Mouse (Mus musculus): ENCODE measurements around the gene 4930579F01Rik. TPM values are rescaled to one million over a fixed set of nuclear protein-coding genes. Genes with fewer than 3 reads are reported as not detected.

The 4930579F01Rik gene
- polyA plus RNA-seq, 1 experiment = not detected

DNA sequence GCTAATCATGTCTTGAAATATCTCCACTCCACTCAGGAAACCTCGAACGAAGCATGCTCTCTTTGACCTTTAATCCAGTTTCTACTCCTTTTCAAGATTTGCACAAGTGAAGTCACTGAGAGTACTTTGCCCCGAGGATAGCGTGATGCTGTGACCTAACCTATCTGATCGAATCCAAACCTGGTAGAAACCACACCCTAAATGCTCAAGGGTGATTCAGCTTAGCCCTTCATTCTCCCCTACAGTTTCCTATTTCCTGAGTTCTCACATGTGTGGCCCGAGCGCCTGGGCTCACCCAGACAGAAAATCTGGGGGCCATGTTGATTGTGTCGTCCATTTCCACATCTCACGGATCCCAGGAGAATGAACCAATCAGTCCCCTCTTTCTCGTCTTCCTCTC, 44.4 kb upstream of the 4930579F01Rik start:
- TF ChIP-seq POLR2A (IDR thresholded peaks at IDR 0.05; ENCODE audit: low read depth, low read length) (no peak), CTCF (conservative IDR thresholded peaks at IDR 0.05; ENCODE audit: insufficient read depth, insufficient read length, low read depth, low read length) (no peak)
- no peak overlapping the region for H3K27ac ChIP-seq (ENCODE audit: insufficient read depth, low read depth, low read length)
- peak; percentile 33 for DNase-seq
- H3K4me3 ChIP-seq (ENCODE audit: insufficient read depth, low read depth, low read length) = no peak overlapping the region; the same call in 1 of the 2 replicates
- H3K4me1 ChIP-seq (ENCODE audit: control insufficient read depth, insufficient read depth, low read length) = peaks cover 27% of the 10 kb centered on the region
- no peaks in the 10 kb centered on the region for H3K36me3 ChIP-seq (ENCODE audit: control insufficient read depth, insufficient read depth, low read length)
- H3K27me3 ChIP-seq (replicated peaks; ENCODE audit: control insufficient read depth, insufficient read depth, low read length) = no peaks in the 10 kb centered on the region
- 67% methylated on average over 10 of the region's 10 CpGs for WGBS

- DNase-seq = no peak
- Histone ChIP-seq H3K27ac (ENCODE audit: insufficient read depth, low read depth, low read length) (peak overlapping the region; percentile 64), H3K27me3 (replicated peaks; ENCODE audit: control insufficient read depth, insufficient read depth, low read length) (no peaks in the 10 kb centered on the region), H3K4me3 (ENCODE audit: insufficient read depth, low read depth, low read length) (no peak overlapping the region), H3K36me3 (ENCODE audit: control insufficient read depth, insufficient read depth, low read length) (no peaks in the 10 kb centered on the region), H3K4me1 (ENCODE audit: control insufficient read depth, insufficient read depth, low read length) (peaks cover 19% of the 10 kb centered on the region; the same call in 1 of the 2 replicates)
- 59% methylated on average over 11 of the region's 11 CpGs for WGBS
- no peak for TF ChIP-seq CTCF (conservative IDR thresholded peaks at IDR 0.05; ENCODE audit: insufficient read depth, insufficient read length, low read depth, low read length)
- no peak for TF ChIP-seq POLR2A (IDR thresholded peaks at IDR 0.05; ENCODE audit: low read depth, low read length)
Observed at GRCm38 (mm10) chr3:138236546-138237163, 43.0 kb upstream of the 4930579F01Rik start.

DNA sequence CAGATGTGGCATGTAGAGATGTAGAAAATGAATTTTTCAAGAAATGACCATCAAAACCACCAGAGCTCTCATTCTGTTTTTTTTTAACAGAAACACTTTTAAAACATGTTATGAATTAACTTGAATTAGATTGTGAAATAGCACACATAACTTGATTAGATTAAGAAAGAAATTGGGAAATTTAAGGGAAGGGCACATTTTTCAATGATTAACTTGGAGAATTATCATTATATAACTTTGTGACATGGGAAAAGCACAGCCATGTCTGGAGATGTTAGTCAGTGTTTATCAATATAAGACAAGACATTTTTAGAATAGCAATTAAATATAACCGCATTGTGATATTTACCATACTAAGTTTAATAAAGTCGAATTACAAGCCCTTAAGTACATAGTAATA, 37.9 kb upstream of the 4930579F01Rik start:
- peaks cover 8% of the 10 kb centered on the region for H3K4me1 ChIP-seq (ENCODE audit: control insufficient read depth, insufficient read depth, low read length)
- H3K27me3 ChIP-seq (replicated peaks; ENCODE audit: control insufficient read depth, insufficient read depth, low read length) = no peaks in the 10 kb centered on the region
- H3K4me3 ChIP-seq (ENCODE audit: insufficient read depth, low read depth, low read length) = no peak overlapping the region
- no peaks in the 10 kb centered on the region for H3K36me3 ChIP-seq (ENCODE audit: control insufficient read depth, insufficient read depth, low read length)
- TF ChIP-seq POLR2A (IDR thresholded peaks at IDR 0.05; ENCODE audit: low read depth, low read length) (no peak), CTCF (conservative IDR thresholded peaks at IDR 0.05; ENCODE audit: insufficient read depth, insufficient read length, low read depth, low read length) (no peak)
- 84% methylated on average over 2 of the region's 2 CpGs for WGBS
- no peak for DNase-seq
- no peak overlapping the region for H3K27ac ChIP-seq (ENCODE audit: insufficient read depth, low read depth, low read length)

DNA sequence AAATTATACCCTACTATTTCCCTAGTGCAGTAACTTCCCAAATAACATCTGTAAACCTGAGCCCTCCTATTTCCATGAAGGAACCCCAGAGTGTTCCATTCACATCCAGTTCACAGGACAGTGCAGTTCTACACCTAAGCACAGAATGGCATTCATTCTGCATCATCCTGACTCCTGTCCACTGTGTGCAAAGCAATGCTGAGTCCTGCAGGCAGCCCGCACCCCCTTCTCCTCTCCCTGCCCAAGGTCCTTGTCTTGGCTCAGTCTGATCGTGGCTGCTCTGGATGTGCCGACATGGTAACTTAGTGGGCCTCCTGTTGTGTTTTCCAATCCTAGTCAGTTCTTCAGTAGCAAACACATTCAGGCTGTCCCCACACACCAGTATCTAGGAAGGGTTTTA, 36.6 kb upstream of the 4930579F01Rik start:
- no peak for TF ChIP-seq POLR2A (IDR thresholded peaks at IDR 0.05; ENCODE audit: low read depth, low read length)
- TF ChIP-seq CTCF (conservative IDR thresholded peaks at IDR 0.05; ENCODE audit: insufficient read depth, insufficient read length, low read depth, low read length) = no peak
- no peaks in the 10 kb centered on the region for H3K27me3 ChIP-seq (replicated peaks; ENCODE audit: control insufficient read depth, insufficient read depth, low read length)
- peaks cover 13% of the 10 kb centered on the region for H3K4me1 ChIP-seq (ENCODE audit: control insufficient read depth, insufficient read depth, low read length)
- DNase-seq = no peak
- H3K4me3 ChIP-seq (ENCODE audit: insufficient read depth, low read depth, low read length) = no peak overlapping the region
- WGBS = 92% methylated on average over 3 of the region's 3 CpGs
- no peak overlapping the region for H3K27ac ChIP-seq (ENCODE audit: insufficient read depth, low read depth, low read length)
- no peaks in the 10 kb centered on the region for H3K36me3 ChIP-seq (ENCODE audit: control insufficient read depth, insufficient read depth, low read length)

DNA sequence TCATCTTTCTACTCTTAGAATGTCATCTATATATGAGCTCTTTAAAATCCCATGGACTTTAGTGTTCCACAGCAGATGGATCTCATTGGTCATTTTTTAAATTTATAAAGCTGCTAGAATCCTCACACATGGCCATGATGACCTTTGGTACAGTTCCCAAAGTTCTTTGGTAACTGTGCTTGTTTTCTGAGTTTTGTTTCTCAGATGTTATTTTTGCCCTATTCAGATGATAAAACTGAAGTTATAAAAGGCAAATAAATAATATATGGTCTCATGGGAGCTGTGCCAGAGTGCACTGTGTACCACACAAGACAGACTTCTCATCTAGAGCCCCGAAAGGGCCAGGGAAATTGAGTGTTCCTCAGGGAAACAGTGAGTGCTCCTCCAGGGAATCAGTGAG, 35.8 kb upstream of the 4930579F01Rik start:
- Histone ChIP-seq H3K36me3 (ENCODE audit: control insufficient read depth, insufficient read depth, low read length) (no peaks in the 10 kb centered on the region), H3K4me1 (ENCODE audit: control insufficient read depth, insufficient read depth, low read length) (peaks cover 13% of the 10 kb centered on the region), H3K27ac (ENCODE audit: insufficient read depth, low read depth, low read length) (no peak overlapping the region), H3K27me3 (replicated peaks; ENCODE audit: control insufficient read depth, insufficient read depth, low read length) (no peaks in the 10 kb centered on the region), H3K4me3 (ENCODE audit: insufficient read depth, low read depth, low read length) (no peak overlapping the region)
- no peak for DNase-seq
- TF ChIP-seq CTCF (conservative IDR thresholded peaks at IDR 0.05; ENCODE audit: insufficient read depth, insufficient read length, low read depth, low read length) = no peak
- no peak for TF ChIP-seq POLR2A (IDR thresholded peaks at IDR 0.05; ENCODE audit: low read depth, low read length)
- 76% methylated on average over 1 of the region's 1 CpGs for WGBS

DNA sequence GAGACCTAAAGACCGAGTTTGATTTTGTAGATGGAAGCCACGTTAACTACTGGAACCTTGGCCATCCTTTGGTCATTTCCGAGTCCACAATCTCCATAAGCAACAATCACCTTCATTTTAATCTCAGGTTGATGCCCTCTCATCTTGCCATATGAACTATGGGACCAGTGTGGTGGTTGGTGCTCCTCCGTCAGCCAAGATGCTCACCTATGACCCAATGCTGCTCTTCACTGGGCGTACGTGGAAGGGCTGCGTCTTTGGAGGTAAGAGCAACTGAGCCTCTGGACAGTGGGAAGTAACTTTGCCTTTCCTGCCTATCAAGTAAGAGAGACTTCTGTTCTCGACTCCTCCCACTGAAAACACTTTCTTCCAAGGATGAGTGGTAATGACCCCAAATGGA, 34.2 kb upstream of the 4930579F01Rik start:
- no peak overlapping the region for H3K4me3 ChIP-seq (ENCODE audit: insufficient read depth, low read depth, low read length)
- 95% methylated on average over 8 of the region's 8 CpGs for WGBS
- TF ChIP-seq POLR2A (IDR thresholded peaks at IDR 0.05; ENCODE audit: low read depth, low read length) (no peak), CTCF (conservative IDR thresholded peaks at IDR 0.05; ENCODE audit: insufficient read depth, insufficient read length, low read depth, low read length) (no peak)

DNA sequence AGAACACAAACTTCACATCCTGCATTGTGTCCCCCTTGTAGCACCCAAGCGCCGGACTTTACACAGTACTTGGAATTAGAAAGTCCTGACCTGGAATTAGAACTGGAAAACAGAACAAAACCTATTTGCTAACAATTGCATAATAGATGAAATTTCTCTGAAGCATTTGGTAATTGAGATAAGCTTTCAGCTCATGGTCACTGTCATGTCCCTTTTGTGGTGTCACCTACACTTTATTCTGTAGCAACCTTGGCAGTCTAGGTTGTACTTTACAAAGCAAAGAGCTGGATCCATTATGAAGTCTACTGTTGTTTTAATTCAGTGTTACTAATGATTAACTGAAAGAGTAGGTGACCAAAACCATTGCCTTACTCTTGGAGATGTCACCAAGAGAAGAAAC, 33.5 kb upstream of the 4930579F01Rik start:
- Histone ChIP-seq H3K27me3 (replicated peaks; ENCODE audit: control insufficient read depth, insufficient read depth, low read length) (no peaks in the 10 kb centered on the region), H3K4me3 (ENCODE audit: insufficient read depth, low read depth, low read length) (no peak overlapping the region), H3K27ac (ENCODE audit: insufficient read depth, low read depth, low read length) (no peak overlapping the region), H3K36me3 (ENCODE audit: control insufficient read depth, insufficient read depth, low read length) (no peaks in the 10 kb centered on the region), H3K4me1 (ENCODE audit: control insufficient read depth, insufficient read depth, low read length) (peaks cover 17% of the 10 kb centered on the region)
- no peak for TF ChIP-seq CTCF (conservative IDR thresholded peaks at IDR 0.05; ENCODE audit: insufficient read depth, insufficient read length, low read depth, low read length)
- no peak for TF ChIP-seq POLR2A (IDR thresholded peaks at IDR 0.05; ENCODE audit: low read depth, low read length)
- 78% methylated on average over 2 of the region's 2 CpGs for WGBS
- no peak for DNase-seq

More for the DNA sequence above, 34.2 kb upstream of the 4930579F01Rik start:
- Histone ChIP-seq H3K36me3 (ENCODE audit: control insufficient read depth, insufficient read depth, low read length) (no peaks in the 10 kb centered on the region), H3K27ac (ENCODE audit: insufficient read depth, low read depth, low read length) (no peak overlapping the region), H3K4me1 (ENCODE audit: control insufficient read depth, insufficient read depth, low read length) (peaks cover 15% of the 10 kb centered on the region), H3K27me3 (replicated peaks; ENCODE audit: control insufficient read depth, insufficient read depth, low read length) (no peaks in the 10 kb centered on the region)
- no peak for DNase-seq

All from kidney, adult 2 months (tissue).